Mouse (Mus musculus) hindbrain, embryonic 12.5 days (tissue): ENCODE measurements around the gene Gli2. TPM values are rescaled to one million over a fixed set of nuclear protein-coding genes. Genes with fewer than 3 reads are reported as not detected.

Experiments
- ATAC-seq: fragments of 200-750 bp; cut with Nextera tagmentation; 2 replicates; pipeline ENCODE4 v1.8.0; 2017; ENCODE audit warnings: moderate TSS enrichment; ENCODE audit not compliant: low FRiP score
- H3K27ac ChIP-seq: fragments of 300-500 bp; sonication (generic); 2 replicates; pipeline ENCODE4 v1.5.1; 2016; ENCODE audit warnings: mild to moderate bottlenecking
- H3K27me3 ChIP-seq: fragments of 300-500 bp; sonication (generic); 2 replicates; pipeline ENCODE4 v1.6.1; 2016; ENCODE audit warnings: mild to moderate bottlenecking
- H3K36me3 ChIP-seq: fragments of 300-500 bp; sonication (generic); 2 replicates; pipeline ENCODE4 v1.6.1; 2016; ENCODE audit warnings: mild to moderate bottlenecking
- H3K4me1 ChIP-seq: fragments of 300-500 bp; sonication (generic); 2 replicates; pipeline ENCODE4 v1.6.1; 2016
- H3K4me2 ChIP-seq: fragments of 300-500 bp; sonication (generic); replicated peaks from 2 replicates; pipeline ENCODE4 v1.6.1; 2016; ENCODE audit warnings: mild to moderate bottlenecking
- H3K4me3 ChIP-seq: fragments of 300-500 bp; sonication (generic); 2 replicates; pipeline ENCODE4 v1.5.1; 2016; ENCODE audit warnings: mild to moderate bottlenecking
- H3K9ac ChIP-seq: fragments of 300-500 bp; sonication (generic); 2 replicates; pipeline ENCODE4 v1.6.1; 2016; ENCODE audit warnings: mild to moderate bottlenecking, moderate library complexity
- H3K9me3 ChIP-seq: fragments of 300-500 bp; sonication (generic); replicated peaks from 2 replicates; pipeline ENCODE4 v1.6.1; 2016; ENCODE audit warnings: mild to moderate bottlenecking
- WGBS: fragments of 180-500 bp; shearing (Covaris S2); methylation state at CpG from one replicate; pipeline ENCODE4 v1.1.7; 2016; 5-methylcytosine and 5-hydroxymethylcytosine counted together
- polyA plus RNA-seq: library from polyadenylated mRNA; unstranded; fragments of >200 nt; fragmentation: Nextera tagmentation; extraction: Ambion mirVana; gene quantifications from 2 replicates; pipeline ENCODE4 v1.2.1, GENCODE M21; 2016

Gli2 gene
- polyA plus RNA-seq, 1 experiment from 2014 or later, result 8.1 TPM

- no peak overlapping the region for H3K4me3 ChIP-seq
- H3K27ac ChIP-seq, result no peak overlapping the region
- no peak for ATAC-seq
- H3K9me3 ChIP-seq, result no peaks in the 10 kb centered on the region
- H3K36me3 ChIP-seq, result no peaks in the 10 kb centered on the region
- 94% methylated on average over 3 of the region's 3 CpGs for WGBS
- no peak overlapping the region for H3K9ac ChIP-seq
- peaks cover 28% of the 10 kb centered on the region for H3K4me1 ChIP-seq
- no peak overlapping the region for H3K4me2 ChIP-seq
- H3K27me3 ChIP-seq, result no peaks in the 10 kb centered on the region
Measured at GRCm38 (mm10) chr1:118903742-118904141, 149.7 kb downstream of the Gli2 start.

GRCm38 (mm10) chr1:118901868-118902586 lies 151.4 kb downstream of the Gli2 start:
- Histone ChIP-seq H3K9ac (no peak overlapping the region), H3K27ac (0 out of 2 replicates have a peak overlapping the region, but pooled peaks have one; percentile 1), H3K4me3 (no peak overlapping the region), H3K4me1 (peaks cover 26% of the 10 kb centered on the region), H3K9me3 (no peaks in the 10 kb centered on the region), H3K36me3 (no peaks in the 10 kb centered on the region), H3K27me3 (no peaks in the 10 kb centered on the region), H3K4me2 (no peak overlapping the region)
- ATAC-seq, result no peak
- WGBS, result 49% methylated on average over 8 of the region's 8 CpGs

GRCm38 (mm10) chr1:118898351-118898750 lies 155.1 kb downstream of the Gli2 start:
- no peak for ATAC-seq
- no peaks in the 10 kb centered on the region for H3K27me3 ChIP-seq
- H3K9me3 ChIP-seq, result no peaks in the 10 kb centered on the region
- H3K36me3 ChIP-seq, result no peaks in the 10 kb centered on the region
- no peak overlapping the region for H3K4me3 ChIP-seq
- H3K4me1 ChIP-seq, result peaks cover 16% of the 10 kb centered on the region
- no peak overlapping the region for H3K4me2 ChIP-seq
- no peak overlapping the region for H3K9ac ChIP-seq
- 85% methylated on average over 3 of the region's 3 CpGs for WGBS
- no peak overlapping the region for H3K27ac ChIP-seq

GRCm38 (mm10) chr1:118895026-118895762 lies 158.2 kb downstream of the Gli2 start:
- no peak overlapping the region for H3K4me2 ChIP-seq
- 86% methylated on average over 9 of the region's 9 CpGs for WGBS
- H3K36me3 ChIP-seq, result no peaks in the 10 kb centered on the region
- H3K4me1 ChIP-seq, result peaks cover 15% of the 10 kb centered on the region
- H3K27me3 ChIP-seq, result 0 out of 2 replicates have a peak, but pooled peaks cover 4% of the 10 kb centered on the region
- H3K27ac ChIP-seq, result no peak overlapping the region
- ATAC-seq, result no peak
- H3K9me3 ChIP-seq, result no peaks in the 10 kb centered on the region
- H3K9ac ChIP-seq, result no peak overlapping the region
- H3K4me3 ChIP-seq, result no peak overlapping the region

- H3K9me3 ChIP-seq, result no peaks in the 10 kb centered on the region
- ATAC-seq, result no peak
- H3K4me1 ChIP-seq, result peaks cover 22% of the 10 kb centered on the region
- no peaks in the 10 kb centered on the region for H3K36me3 ChIP-seq
- no peak overlapping the region for H3K4me2 ChIP-seq
- no peak overlapping the region for H3K9ac ChIP-seq
- no peak overlapping the region for H3K4me3 ChIP-seq
- 0 out of 2 replicates have a peak, but pooled peaks cover 4% of the 10 kb centered on the region for H3K27me3 ChIP-seq
- no peak overlapping the region for H3K27ac ChIP-seq
- 73% methylated on average over 5 of the region's 5 CpGs for WGBS
Measured at GRCm38 (mm10) chr1:118891395-118891794, 162.0 kb downstream of the Gli2 start.

- H3K27me3 ChIP-seq, result 0 out of 2 replicates have a peak, but pooled peaks cover 4% of the 10 kb centered on the region
- no peak overlapping the region for H3K4me2 ChIP-seq
- peaks cover 22% of the 10 kb centered on the region for H3K4me1 ChIP-seq
- 37% methylated on average over 14 of the region's 14 CpGs for WGBS
- H3K4me3 ChIP-seq, result no peak overlapping the region
- no peak for ATAC-seq
- no peaks in the 10 kb centered on the region for H3K9me3 ChIP-seq
- no peak overlapping the region; the same call in 1 of the 2 replicates for H3K27ac ChIP-seq
- H3K36me3 ChIP-seq, result 0 out of 2 replicates have a peak, but pooled peaks cover 3% of the 10 kb centered on the region
- no peak overlapping the region for H3K9ac ChIP-seq
Measured at GRCm38 (mm10) chr1:118890125-118890875, 163.1 kb downstream of the Gli2 start.

GRCm38 (mm10) chr1:118880781-118881247 lies 172.6 kb downstream of the Gli2 start:
- peak; percentile 70 for ATAC-seq
- no peak overlapping the region for H3K4me2 ChIP-seq
- H3K9me3 ChIP-seq, result no peaks in the 10 kb centered on the region
- H3K4me3 ChIP-seq, result no peak overlapping the region
- H3K9ac ChIP-seq, result no peak overlapping the region
- H3K4me1 ChIP-seq, result no peaks in the 10 kb centered on the region; the same call in 1 of the 2 replicates
- no peak overlapping the region for H3K27ac ChIP-seq
- H3K36me3 ChIP-seq, result 0 out of 2 replicates have a peak, but pooled peaks cover 7% of the 10 kb centered on the region
- WGBS, result 50% methylated on average over 7 of the region's 7 CpGs
- H3K27me3 ChIP-seq, result no peaks in the 10 kb centered on the region; the same call in 1 of the 2 replicates

GRCm38 (mm10) chr1:118878291-118878690 lies 175.1 kb downstream of the Gli2 start:
- Histone ChIP-seq H3K9ac (no peak overlapping the region), H3K4me1 (no peaks in the 10 kb centered on the region; the same call in 1 of the 2 replicates), H3K27me3 (no peaks in the 10 kb centered on the region; the same call in 1 of the 2 replicates), H3K36me3 (no peaks in the 10 kb centered on the region), H3K4me2 (no peak overlapping the region), H3K4me3 (no peak overlapping the region), H3K9me3 (no peaks in the 10 kb centered on the region), H3K27ac (no peak overlapping the region)
- no peak for ATAC-seq
- 70% methylated on average over 6 of the region's 6 CpGs for WGBS

GRCm38 (mm10) chr1:118875227-118875626 lies 178.2 kb downstream of the Gli2 start:
- H3K4me3 ChIP-seq, result no peak overlapping the region
- H3K9ac ChIP-seq, result no peak overlapping the region

GRCm38 (mm10) chr1:118873559-118873958 lies 179.9 kb downstream of the Gli2 start:
- no peak overlapping the region for H3K27ac ChIP-seq
- WGBS, result 79% methylated on average over 7 of the region's 7 CpGs
- no peak overlapping the region for H3K9ac ChIP-seq
- 0 out of 2 replicates have a peak, but pooled peaks have one; percentile 26 for ATAC-seq
- no peaks in the 10 kb centered on the region for H3K36me3 ChIP-seq
- H3K4me2 ChIP-seq, result no peak overlapping the region
- no peaks in the 10 kb centered on the region for H3K27me3 ChIP-seq
- H3K4me1 ChIP-seq, result no peaks in the 10 kb centered on the region
- no peaks in the 10 kb centered on the region for H3K9me3 ChIP-seq
- H3K4me3 ChIP-seq, result no peak overlapping the region

More at GRCm38 (mm10) chr1:118875227-118875626, 178.2 kb downstream of the Gli2 start:
- no peak overlapping the region for H3K27ac ChIP-seq
- no peak overlapping the region for H3K4me2 ChIP-seq
- no peaks in the 10 kb centered on the region for H3K27me3 ChIP-seq
- no peaks in the 10 kb centered on the region for H3K9me3 ChIP-seq
- WGBS, result 84% methylated on average over 9 of the region's 9 CpGs
- ATAC-seq, result no peak
- no peaks in the 10 kb centered on the region for H3K4me1 ChIP-seq
- H3K36me3 ChIP-seq, result no peaks in the 10 kb centered on the region

GRCm38 (mm10) chr1:118864735-118865134 lies 188.7 kb downstream of the Gli2 start:
- Histone ChIP-seq H3K4me2 (no peak overlapping the region), H3K9me3 (no peaks in the 10 kb centered on the region), H3K4me3 (no peak overlapping the region), H3K9ac (no peak overlapping the region), H3K27me3 (no peaks in the 10 kb centered on the region), H3K36me3 (peaks cover 16% of the 10 kb centered on the region), H3K27ac (no peak overlapping the region), H3K4me1 (no peaks in the 10 kb centered on the region)
- ATAC-seq, result no peak
- WGBS, result 76% methylated on average over 8 of the region's 9 CpGs

GRCm38 (mm10) chr1:118864031-118864430 lies 189.4 kb downstream of the Gli2 start:
- Histone ChIP-seq H3K9me3 (no peaks in the 10 kb centered on the region), H3K4me1 (no peaks in the 10 kb centered on the region), H3K36me3 (peaks cover 16% of the 10 kb centered on the region), H3K27me3 (no peaks in the 10 kb centered on the region), H3K9ac (no peak overlapping the region), H3K27ac (no peak overlapping the region), H3K4me2 (no peak overlapping the region), H3K4me3 (no peak overlapping the region)
- ATAC-seq, result no peak
- WGBS, result 71% methylated on average over 5 of the region's 5 CpGs
